Mouse (Mus musculus) lung, postnatal 10 days (tissue): ENCODE results near the gene Zic5.

Source experiments
- DNase-seq: peaks from one replicate; pipeline ENCODE4 v3.0.0; 2021

The Zic5 gene

GRCm38 (mm10) chr14:122427204-122427560 lies 38.3 kb downstream of the Zic5 start:
- DNase-seq: no peak

GRCm38 (mm10) chr14:122426529-122427203 lies 38.8 kb downstream of the Zic5 start:
- no peak for DNase-seq

GRCm38 (mm10) chr14:122424441-122424840 lies 41.0 kb downstream of the Zic5 start:
- DNase-seq: no peak

- no peak for DNase-seq
Measured at GRCm38 (mm10) chr14:122416166-122416771, 49.2 kb downstream of the Zic5 start.

- no peak for DNase-seq
Measured at GRCm38 (mm10) chr14:122414786-122415185, 50.7 kb downstream of the Zic5 start.

GRCm38 (mm10) chr14:122413542-122413928 lies 51.9 kb downstream of the Zic5 start:
- DNase-seq: no peak

- DNase-seq: no peak
Measured at GRCm38 (mm10) chr14:122412841-122413541, 52.5 kb downstream of the Zic5 start.
